8 mouse cellular contexts compared by ENCODE assay signal in genomic region chr10:63386444-63386843, GRCm38 (mm10). TPM values are rescaled to one million over a fixed set of nuclear protein-coding genes. Genes with fewer than 3 reads are reported as not detected.
A peak's percentile ranks its signal among the peaks of the same experiment; 100 is the strongest.
DNase-seq lines count a peak whose midpoint lies in the region; ATAC-seq lines count a peak whose summit lies in the region.

No protein-coding gene starts in this region.

- peak overlapping the region; percentile 64 for H3K4me3 ChIP-seq in hindbrain, embryonic 16.5 days (ENCODE audit: low read length)

- peak overlapping the region; percentile 82 for H3K27ac ChIP-seq in hindbrain, embryonic 16.5 days (ENCODE audit: low read depth, low read length)

- peak; percentile 86 for DNase-seq in ZHBTc4 (ENCODE audit: low read depth, low spot score)
- DNase-seq in cerebellum, postnatal 4 days (ENCODE audit: low spot score in 2 of 2): peak; percentile 61 to 84
- DNase-seq in gastrocnemius, adult 18-20 months (ENCODE audit: low spot score): peak; percentile 83
- peak; percentile 88 for DNase-seq in left cerebral cortex, adult 18-20 months (ENCODE audit: low spot score in 2 of 2)
- DNase-seq in lung, postnatal 4 days: peak; percentile 88
- DNase-seq in retina, postnatal 1 day: peak; percentile 93
- peak; percentile 75 for DNase-seq in thymus, postnatal 4 days

- peak overlapping the region; percentile 70 for H3K9ac ChIP-seq in hindbrain, embryonic 16.5 days (ENCODE audit: low read depth, low read length)

- no peaks in the 10 kb centered on the region for H3K9me3 ChIP-seq in hindbrain, embryonic 16.5 days (ENCODE audit: control insufficient read depth, low read length)

- H3K4me1 ChIP-seq in hindbrain, embryonic 16.5 days (ENCODE audit: control insufficient read depth, insufficient read depth, low read depth, low read length): peaks cover 6% of the 10 kb centered on the region

- H3K27me3 ChIP-seq in hindbrain, embryonic 16.5 days (replicated peaks; ENCODE audit: control insufficient read depth, insufficient read depth, low read length): no peaks in the 10 kb centered on the region

- H3K4me2 ChIP-seq in hindbrain, embryonic 16.5 days (ENCODE audit: low read length): peak overlapping the region; percentile 58

- H3K36me3 ChIP-seq in hindbrain, embryonic 16.5 days (ENCODE audit: control insufficient read depth, insufficient read depth, low read length): no peaks in the 10 kb centered on the region

- peak; percentile 71 for ATAC-seq in hindbrain, embryonic 16.5 days

- WGBS in hindbrain, embryonic 16.5 days: under 1% methylated on average over 19 of the region's 19 CpGs

RNA-seq across cellular contexts. Expression of gene Dnajc12, which starts 4.2 kb away (rescaled TPM):
- total RNA-seq in gastrocnemius, adult 18-20 months (2021): 10 to 100 TPM; 21.7 to 25.1 TPM
- polyA plus RNA-seq in hindbrain, embryonic 16.5 days (2015; fragmentation: Nextera tagmentation; extraction: Ambion mirVana): 18.1 and 22.8 TPM in 2 replicates
- total RNA-seq in left cerebral cortex, adult 18-20 months (2021): 10 to 100 TPM; 26.2 to 31.6 TPM

RNA-seq across cellular contexts. Expression of gene Sirt1, which starts 4.9 kb away (rescaled TPM):
- 1 to 10 TPM; 6.8 to 8.1 TPM for total RNA-seq in gastrocnemius, adult 18-20 months (2021)
- 2.3 and 3.4 TPM in 2 replicates for polyA plus RNA-seq in hindbrain, embryonic 16.5 days (2015; fragmentation: Nextera tagmentation; extraction: Ambion mirVana)
- 10 to 100 TPM; 15.1 to 16.6 TPM for total RNA-seq in left cerebral cortex, adult 18-20 months (2021)

RNA-seq across cellular contexts. Expression of gene Gm7075, which starts 35.1 kb away (rescaled TPM):
- total RNA-seq in gastrocnemius, adult 18-20 months (2021): not detected
- not detected in 2 replicates for polyA plus RNA-seq in hindbrain, embryonic 16.5 days (2015; fragmentation: Nextera tagmentation; extraction: Ambion mirVana)
- not detected for total RNA-seq in left cerebral cortex, adult 18-20 months (2021)

RNA-seq across cellular contexts. Expression of gene Ctnna3, which starts 43.5 kb away (rescaled TPM):
- total RNA-seq in gastrocnemius, adult 18-20 months (2021): 10 to 100 TPM; 22.0 to 26.9 TPM
- polyA plus RNA-seq in hindbrain, embryonic 16.5 days (2015; fragmentation: Nextera tagmentation; extraction: Ambion mirVana): 1.8 and 2.3 TPM in 2 replicates
- total RNA-seq in left cerebral cortex, adult 18-20 months (2021): 1 to 10 TPM; 1.8 to 2.4 TPM

Comparison
In these comparisons a context has a peak if more than half of its experiments do, and no peak if none do; other contexts are left out.
1. Peak in every context shown above with its lines: DNase-seq, ATAC-seq, H3K4me3 ChIP-seq and H3K27ac ChIP-seq.